Mouse (Mus musculus): ENCODE results near the gene Inip. TPM values are rescaled to one million over a fixed set of nuclear protein-coding genes. Genes with fewer than 3 reads are reported as not detected.

The Inip gene
- 10 to 100 TPM; 22.3 to 22.4 TPM for total RNA-seq (2021)

GRCm38 (mm10) chr4:59801489-59801888 is at the start of gene Inip:
Gene Inip (minus strand): TSS chr4:59801589.
- intact Hi-C loops (cut with DNase I), result no loop called here
- no peak for DNase-seq

- intact Hi-C loops (cut with DNase I), result no loop called here
These were observed 48.8 kb upstream of the Inip start for GRCm38 (mm10) chr4:59850181-59850580.

GRCm38 (mm10) chr4:59847447-59847846 is 46.1 kb upstream of the Inip start:
- DNase-seq, result no peak

More at GRCm38 (mm10) chr4:59850181-59850580, 48.8 kb upstream of the Inip start:
- DNase-seq, result peak; percentile 82

GRCm38 (mm10) chr4:59845245-59845637 is 43.9 kb upstream of the Inip start:
- intact Hi-C loops (cut with DNase I), result loop anchor here (5.0 kb wide), 1 partner anchor 38 kb away; the partner anchor contains the start of gene Snx30
- DNase-seq, result no peak

More at GRCm38 (mm10) chr4:59847447-59847846, 46.1 kb upstream of the Inip start:
- intact Hi-C loops (cut with DNase I), result loop anchor here (5.0 kb wide), 1 partner anchor 40 kb away; the partner anchor contains the start of gene Snx30

GRCm38 (mm10) chr4:59844460-59845244 is 43.3 kb upstream of the Inip start:
- DNase-seq, result no peak
- intact Hi-C loops (cut with DNase I), result loop anchor here (5.0 kb wide), 1 partner anchor 37 kb away; the partner anchor contains the start of gene Snx30

- intact Hi-C loops (cut with DNase I), result no loop called here
- no peak for DNase-seq
These were observed 36.3 kb upstream of the Inip start for GRCm38 (mm10) chr4:59837659-59838058.

GRCm38 (mm10) chr4:59832810-59833209 is 31.4 kb upstream of the Inip start:
- intact Hi-C loops (cut with DNase I), result no loop called here

GRCm38 (mm10) chr4:59831038-59831437 is 29.6 kb upstream of the Inip start:
- DNase-seq, result no peak
- intact Hi-C loops (cut with DNase I), result no loop called here

More at GRCm38 (mm10) chr4:59832810-59833209, 31.4 kb upstream of the Inip start:
- no peak for DNase-seq

GRCm38 (mm10) chr4:59829072-59829471 is 27.7 kb upstream of the Inip start:
- intact Hi-C loops (cut with DNase I), result no loop called here
- DNase-seq, result no peak

GRCm38 (mm10) chr4:59826381-59826780 is 25.0 kb upstream of the Inip start:
- DNase-seq, result peak; percentile 65
- intact Hi-C loops (cut with DNase I), result no loop called here

- intact Hi-C loops (cut with DNase I), result no loop called here
These were observed 24.2 kb upstream of the Inip start for GRCm38 (mm10) chr4:59825634-59826033.

GRCm38 (mm10) chr4:59824860-59825259 is 23.5 kb upstream of the Inip start:
- intact Hi-C loops (cut with DNase I), result no loop called here

More at GRCm38 (mm10) chr4:59825634-59826033, 24.2 kb upstream of the Inip start:
- peak; percentile 83 for DNase-seq

GRCm38 (mm10) chr4:59823470-59823869 is 22.1 kb upstream of the Inip start:
- peak; percentile 76 for DNase-seq
- intact Hi-C loops (cut with DNase I), result no loop called here

More at GRCm38 (mm10) chr4:59824860-59825259, 23.5 kb upstream of the Inip start:
- no peak for DNase-seq

GRCm38 (mm10) chr4:59822119-59822518 is 20.7 kb upstream of the Inip start:
- DNase-seq, result no peak
- intact Hi-C loops (cut with DNase I), result no loop called here

GRCm38 (mm10) chr4:59821516-59821915 is 20.1 kb upstream of the Inip start:
- intact Hi-C loops (cut with DNase I), result no loop called here

GRCm38 (mm10) chr4:59819477-59820022 is 18.2 kb upstream of the Inip start:
- intact Hi-C loops (cut with DNase I), result no loop called here

More at GRCm38 (mm10) chr4:59821516-59821915, 20.1 kb upstream of the Inip start:
- no peak for DNase-seq

GRCm38 (mm10) chr4:59819054-59819472 is 17.7 kb upstream of the Inip start:
- intact Hi-C loops (cut with DNase I), result no loop called here
- peak; percentile 59 for DNase-seq

More at GRCm38 (mm10) chr4:59819477-59820022, 18.2 kb upstream of the Inip start:
- peak; percentile 90 for DNase-seq

GRCm38 (mm10) chr4:59818498-59818897 is 17.1 kb upstream of the Inip start:
- no peak for DNase-seq
- intact Hi-C loops (cut with DNase I), result no loop called here

- DNase-seq, result no peak
- intact Hi-C loops (cut with DNase I), result no loop called here
These were observed 16.4 kb upstream of the Inip start for GRCm38 (mm10) chr4:59817790-59818189.

GRCm38 (mm10) chr4:59816477-59816876 is 15.1 kb upstream of the Inip start:
- DNase-seq, result no peak
- intact Hi-C loops (cut with DNase I), result no loop called here

- no peak for DNase-seq
- intact Hi-C loops (cut with DNase I), result no loop called here
These were observed 14.6 kb upstream of the Inip start for GRCm38 (mm10) chr4:59816016-59816415.
